Mouse (Mus musculus) heart, adult 9 months (tissue): ENCODE results near the gene Idnk.
A peak's percentile ranks its signal among the peaks of the same experiment; 100 is the strongest.
"Not testable (repeated sequence)": the region's sequence is repeated elsewhere in the genome, so short reads cannot be mapped to it uniquely, and the experiment has no call there.

ENCODE experiments used
- DNase-seq, 2 experiments: peaks; one replicate each; pipeline ENCODE4 v3.0.0; 2022; ENCODE audit warnings: low spot score in 2 of 2

Gene Idnk

GRCm38 (mm10) chr13:58146603-58147002 is 10.8 kb upstream of the Idnk start:
- not testable (repeated sequence) for DNase-seq

GRCm38 (mm10) chr13:58147760-58148159 is 9.7 kb upstream of the Idnk start:
- no peak for DNase-seq

GRCm38 (mm10) chr13:58148256-58148831 is 9.1 kb upstream of the Idnk start:
- DNase-seq, result peak; percentile 21 to 22

- peak in 1 of 2 experiments; percentile 23 for DNase-seq
These were observed 8.4 kb upstream of the Idnk start for GRCm38 (mm10) chr13:58149033-58149558.

- DNase-seq, result no peak
These were observed 7.8 kb upstream of the Idnk start for GRCm38 (mm10) chr13:58149629-58150028.

- no peak for DNase-seq
These were observed 7.0 kb upstream of the Idnk start for GRCm38 (mm10) chr13:58150442-58150841.

- no peak for DNase-seq
These were observed 1.4 kb upstream of the Idnk start for GRCm38 (mm10) chr13:58156031-58156430.

- DNase-seq, result no peak
These were observed 413 bp upstream of the Idnk start for GRCm38 (mm10) chr13:58157036-58157435.

GRCm38 (mm10) chr13:58158099-58158912 is 857 bp downstream of the Idnk start:
- DNase-seq, result peak; percentile 76 to 85

GRCm38 (mm10) chr13:58160761-58161160 is 3.3 kb downstream of the Idnk start:
- no peak for DNase-seq

- no peak for DNase-seq
These were observed 5.9 kb downstream of the Idnk start for GRCm38 (mm10) chr13:58163343-58163742.

- no peak for DNase-seq
These were observed 10.7 kb downstream of the Idnk start for GRCm38 (mm10) chr13:58168119-58168518.

- DNase-seq, result no peak
These were observed 18.7 kb downstream of the Idnk start for GRCm38 (mm10) chr13:58176105-58176504.

- peak; percentile 100 for DNase-seq
These were observed 20.2 kb downstream of the Idnk start for GRCm38 (mm10) chr13:58177511-58178208.

GRCm38 (mm10) chr13:58181607-58182551 is 24.4 kb downstream of the Idnk start:
- DNase-seq, result no peak

- DNase-seq, result no peak
These were observed 26.7 kb downstream of the Idnk start for GRCm38 (mm10) chr13:58184111-58184510.

GRCm38 (mm10) chr13:58186281-58186680 is 28.8 kb downstream of the Idnk start:
- no peak for DNase-seq

GRCm38 (mm10) chr13:58187751-58188150 is 30.3 kb downstream of the Idnk start:
- no peak for DNase-seq

- peak; percentile 27 to 65 for DNase-seq
These were observed 31.0 kb downstream of the Idnk start for GRCm38 (mm10) chr13:58188412-58188811.

- DNase-seq, result no peak
These were observed 32.0 kb downstream of the Idnk start for GRCm38 (mm10) chr13:58189473-58189872.

- DNase-seq, result no peak
These were observed 34.1 kb downstream of the Idnk start for GRCm38 (mm10) chr13:58191516-58191915.
